Comparison of ENCODE assay signal across 10 mouse cellular contexts in genomic region chr19:44754461-44755377, GRCm38 (mm10). TPM values are rescaled to one million over a fixed set of nuclear protein-coding genes. Genes with fewer than 3 reads are reported as not detected.
DNase-seq lines count a peak whose midpoint lies in the region; ATAC-seq lines count a peak whose summit lies in the region.
"Had no signal": no experiment of that assay in that cellular context is flagged by ENCODE, and none has a peak within 500 bp of the region (broad histone marks: within the 10 kb centered on the region; RNA-seq: fewer than 3 reads in every experiment).

No protein-coding gene starts in this region.

- WGBS in kidney, embryonic 16.5 days = 2% methylated on average over 16 of the region's 16 CpGs
- WGBS in midbrain, embryonic 13.5 days = under 1% methylated on average over 16 of the region's 16 CpGs

- peak overlapping the region; percentile 73 for H3K4me3 ChIP-seq in kidney, embryonic 16.5 days (ENCODE audit: low read length)
- H3K4me3 ChIP-seq in midbrain, embryonic 13.5 days (replicated peaks) = no peak overlapping the region

- H3K27ac ChIP-seq in kidney, embryonic 16.5 days (ENCODE audit: low read length) = peak overlapping the region; percentile 98
- H3K27ac ChIP-seq in midbrain, embryonic 13.5 days = no peak overlapping the region

- peak overlapping the region; percentile 78 for H3K4me2 ChIP-seq in kidney, embryonic 16.5 days (replicated peaks; ENCODE audit: low read depth, low read length)
- H3K4me2 ChIP-seq in midbrain, embryonic 13.5 days (replicated peaks) = 0 out of 2 replicates have a peak overlapping the region, but pooled peaks have one; percentile 61

- peaks cover 2% of the 10 kb centered on the region; the same call in 1 of the 2 replicates for H3K36me3 ChIP-seq in kidney, embryonic 16.5 days (ENCODE audit: insufficient read depth, low read length)
- H3K36me3 ChIP-seq in midbrain, embryonic 13.5 days = no peaks in the 10 kb centered on the region
- H3K36me3 ChIP-seq: G1E had no signal

- intact Hi-C loops in gastrocnemius, postnatal 14 days (cut with DNase I; ENCODE audit: low total_unique reads) = loop anchor here (5.0 to 10.0 kb wide), 2 partner anchors 140 to 172 kb away; no protein-coding TSS in a partner anchor

- peak; percentile 78 to 79 for DNase-seq in cerebellum, postnatal 10 days
- no peak for DNase-seq in cerebellum, adult 9-11 months
- DNase-seq in thymus, postnatal 14 days = peak; percentile 21
- DNase-seq in thymus, postnatal 36 days = no peak
- DNase-seq in gastrocnemius, postnatal 14 days = peak; percentile 52
- DNase-seq in ovary, postnatal 10 days (ENCODE audit: low spot score) = no peak

- ATAC-seq in kidney, embryonic 16.5 days (ENCODE audit: low FRiP score, low TSS enrichment) = no peak; the same call in 1 of the 2 replicates
- ATAC-seq in midbrain, embryonic 13.5 days = 0 out of 2 replicates have a peak, but pooled peaks have one; percentile 32

- peak overlapping the region; percentile 93 for H3K9ac ChIP-seq in kidney, embryonic 16.5 days (replicated peaks; ENCODE audit: low read length)
- H3K9ac ChIP-seq in midbrain, embryonic 13.5 days (replicated peaks) = no peak overlapping the region

- H3K9me3 ChIP-seq in kidney, embryonic 16.5 days (ENCODE audit: low read length) = no peaks in the 10 kb centered on the region
- H3K9me3 ChIP-seq in midbrain, embryonic 13.5 days = no peaks in the 10 kb centered on the region

- H3K27me3 ChIP-seq in kidney, embryonic 16.5 days (ENCODE audit: insufficient read depth, low read length) = peaks cover 60% of the 10 kb centered on the region
- peaks cover 96% of the 10 kb centered on the region for H3K27me3 ChIP-seq in midbrain, embryonic 13.5 days

- peaks cover 36% of the 10 kb centered on the region for H3K4me1 ChIP-seq in kidney, embryonic 16.5 days (ENCODE audit: insufficient read depth, low read length)
- H3K4me1 ChIP-seq in midbrain, embryonic 13.5 days (replicated peaks) = peaks cover 53% of the 10 kb centered on the region

RNA-seq across cellular contexts. Expression of gene Pax2, which starts 1.1 kb away (rescaled TPM):
- not detected for total RNA-seq in gastrocnemius, postnatal 14 days (2021)
- 23.8 and 33.2 TPM in 2 replicates for polyA plus RNA-seq in kidney, embryonic 16.5 days (2015; fragmentation: Nextera tagmentation; extraction: Ambion mirVana)
- 0.63 and 1.0 TPM in 2 replicates for polyA plus RNA-seq in midbrain, embryonic 13.5 days (2015; fragmentation: Nextera tagmentation; extraction: Ambion mirVana)
- total RNA-seq: hematopoietic stem cell, adult 5-6 weeks had no signal
- polyA plus RNA-seq: G1E had no signal

Comparison
In these comparisons a context has a peak if more than half of its experiments do, and no peak if none do; other contexts are left out.
1. DNase-seq: peak in cerebellum, postnatal 10 days (2 of 2), thymus, postnatal 14 days (single experiment) and gastrocnemius, postnatal 14 days (single experiment); none in cerebellum, adult 9-11 months (single experiment), thymus, postnatal 36 days (0 of 2) and ovary, postnatal 10 days (single experiment).
2. RNA of gene Pax2, which starts 1.1 kb away (polyA plus RNA-seq): 23.8 to 33.2 TPM in kidney, embryonic 16.5 days; 0.63 to 1.0 TPM in midbrain, embryonic 13.5 days; every median in the first group is over 10 times any median in the second.